Mouse (Mus musculus) gonadal fat pad, adult 2 months (tissue): ENCODE results near the gene Shroom4. TPM values are rescaled to one million over a fixed set of nuclear protein-coding genes. Genes with fewer than 3 reads are reported as not detected.
"Not testable (repeated sequence)": the region's sequence is repeated elsewhere in the genome, so short reads cannot be mapped to it uniquely, and the experiment has no call there.

Experiments used
- DNase-seq: peaks from one replicate; pipeline ENCODE4 v3.0.0-alpha.2; 2012; ENCODE audit warnings: low read depth
- polyA plus RNA-seq: library from polyadenylated mRNA; depleted of rRNA; stranded (reverse); fragments of >200 nt; gene quantifications from 2 replicates; pipeline ENCODE4 v1.2.3, GENCODE M21; 2012; rRNA removed

The Shroom4 gene
- 5.1 and 6.8 TPM in 2 replicates for polyA plus RNA-seq

DNA sequence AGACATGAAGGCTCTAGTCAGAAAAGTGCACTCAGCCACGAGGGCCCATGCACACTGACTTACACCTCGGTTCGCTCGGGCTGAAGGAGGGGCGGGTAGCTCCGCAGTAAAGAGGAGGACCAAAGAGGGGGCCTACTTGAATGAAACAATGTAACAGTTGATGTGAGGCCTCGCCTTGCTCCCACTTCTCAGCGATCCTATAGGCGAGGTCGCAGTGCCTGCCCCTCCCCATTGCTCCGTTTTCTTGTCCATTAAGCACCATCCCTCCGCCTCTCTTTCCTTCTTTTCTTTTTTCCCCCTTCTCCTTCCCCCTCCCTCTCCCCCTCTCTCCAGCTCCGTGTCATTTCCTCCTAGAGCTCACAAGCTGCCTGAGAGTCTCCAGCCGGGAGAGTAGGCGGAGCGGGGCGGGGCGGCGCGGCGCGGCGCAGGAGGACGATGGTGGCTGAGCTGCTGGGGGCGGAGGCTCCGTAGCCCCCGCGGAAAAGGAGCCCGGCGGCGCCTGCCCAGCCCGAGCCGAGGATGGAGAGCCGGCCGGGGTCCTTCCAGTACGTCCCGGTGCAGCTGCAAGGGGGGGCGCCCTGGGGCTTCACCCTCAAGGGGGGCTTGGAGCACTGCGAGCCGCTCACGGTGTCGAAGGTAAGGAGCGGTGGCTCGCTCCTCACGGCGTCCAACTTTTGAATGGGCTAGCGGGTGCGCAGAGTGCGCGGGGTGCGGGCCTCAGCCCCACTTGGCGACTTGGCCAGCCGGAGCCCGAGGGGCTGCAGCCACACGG, at the start of gene Shroom4:
Gene Shroom4, plus strand, starts transcription at position 229 of the 772 bp plus-strand sequence.
- no peak for DNase-seq

GRCm38 (mm10) chrX:6356876-6357275, 42.8 kb upstream of the Shroom4 start:
- DNase-seq: no peak

- DNase-seq: no peak
Measured at GRCm38 (mm10) chrX:6357503-6358114, 42.0 kb upstream of the Shroom4 start.

GRCm38 (mm10) chrX:6368822-6369221, 30.8 kb upstream of the Shroom4 start:
- DNase-seq: no peak

DNA sequence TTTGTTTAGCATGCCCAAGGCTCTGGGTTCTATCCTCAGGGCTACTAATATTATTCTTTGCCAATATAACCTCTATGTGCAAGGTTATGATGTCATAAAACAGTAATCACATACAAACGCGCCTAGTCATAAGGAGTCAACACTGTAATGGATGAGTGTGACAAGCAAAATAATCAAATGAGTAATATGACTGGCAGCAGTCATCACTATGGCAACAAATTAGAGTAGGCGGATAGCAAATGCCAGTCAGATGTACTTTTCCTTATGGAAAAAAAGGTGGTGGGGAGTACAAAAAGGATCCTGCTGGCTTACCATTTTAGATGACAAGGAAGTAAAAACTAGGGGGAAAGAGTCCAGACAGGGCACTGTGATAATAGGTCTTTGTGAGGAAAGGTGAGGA, 28.9 kb upstream of the Shroom4 start:
- DNase-seq: no peak

GRCm38 (mm10) chrX:6393861-6394260, 5.8 kb upstream of the Shroom4 start:
- no peak for DNase-seq

- DNase-seq: no peak
Measured at GRCm38 (mm10) chrX:6399193-6399592, 461 bp upstream of the Shroom4 start.

DNA sequence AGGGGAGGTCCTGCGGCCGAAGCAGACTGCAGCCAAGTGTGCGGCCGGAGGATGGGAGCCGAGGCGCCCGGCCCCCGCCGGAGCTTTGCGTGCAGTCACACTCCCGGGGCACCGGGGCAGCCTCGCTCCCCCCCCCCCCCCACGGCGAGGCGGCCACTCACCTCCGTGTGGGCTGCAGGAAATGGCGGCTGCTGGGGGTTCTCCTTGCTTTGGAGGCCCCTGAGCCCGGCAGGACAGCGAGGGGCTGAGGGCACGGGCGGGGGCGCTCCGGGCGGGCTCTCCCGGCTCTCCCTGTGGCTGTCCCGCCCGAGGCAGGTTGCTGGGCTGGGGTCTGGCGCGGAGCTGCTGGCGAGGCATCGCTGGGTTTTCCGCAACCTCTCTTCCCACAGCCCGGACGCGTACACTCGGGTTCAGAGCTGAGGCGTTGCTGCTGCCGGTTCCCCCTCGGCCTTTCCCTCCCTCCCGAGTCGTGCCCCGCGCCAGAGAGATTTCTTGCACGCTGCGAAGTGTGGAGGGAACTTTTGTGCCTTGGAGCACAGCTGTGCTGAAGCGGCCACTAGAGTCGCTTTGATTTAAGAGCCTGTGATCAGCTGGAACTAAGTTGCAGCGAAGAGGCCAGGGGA, 855 bp downstream of the Shroom4 start:
- DNase-seq: no peak

- DNase-seq: no peak
Measured at GRCm38 (mm10) chrX:6402921-6403320, 3.3 kb downstream of the Shroom4 start.

- DNase-seq: no peak
Measured at GRCm38 (mm10) chrX:6409114-6409513, 9.5 kb downstream of the Shroom4 start.

- no peak for DNase-seq
Measured at GRCm38 (mm10) chrX:6415412-6415811, 15.8 kb downstream of the Shroom4 start.

DNA sequence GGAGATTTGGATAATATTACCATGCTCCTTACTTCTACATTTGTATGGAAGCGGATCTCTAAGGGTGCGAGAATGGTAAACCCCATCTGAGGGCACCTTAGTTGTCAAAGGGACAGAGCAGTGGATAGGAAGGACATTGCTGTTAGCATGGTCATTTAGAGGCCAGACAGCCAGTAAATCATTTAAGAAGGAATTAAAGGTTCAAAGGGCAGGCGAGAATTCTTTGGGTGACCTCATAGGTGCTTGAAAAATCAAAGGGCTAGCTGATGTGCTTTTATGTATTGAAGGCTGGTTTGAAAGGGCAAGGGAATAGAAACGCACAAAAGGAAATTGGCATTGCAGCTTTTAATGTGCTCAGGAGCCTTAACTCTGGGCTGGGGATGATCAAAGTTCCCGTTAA, 16.3 kb downstream of the Shroom4 start:
- DNase-seq: no peak

- no peak for DNase-seq
Measured at GRCm38 (mm10) chrX:6418140-6418539, 18.5 kb downstream of the Shroom4 start.

DNA sequence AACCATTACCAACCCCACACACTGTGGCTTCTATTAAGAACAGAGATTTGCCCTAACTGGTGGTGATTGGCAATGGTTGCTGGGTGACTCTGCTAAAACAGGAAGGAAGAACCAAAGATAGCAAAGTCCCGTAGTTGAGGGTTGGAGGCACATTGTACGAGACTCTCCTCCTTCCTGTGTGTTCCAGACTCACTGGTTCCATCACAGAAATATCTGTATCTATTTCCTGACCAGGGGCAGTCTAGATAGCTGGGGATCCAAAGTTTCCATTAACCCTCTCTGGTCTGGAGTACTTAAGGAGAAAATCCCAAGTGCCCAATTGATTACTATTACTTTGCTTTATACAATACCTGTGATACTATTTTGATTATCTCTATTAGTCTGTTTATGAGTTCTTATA, 35.6 kb downstream of the Shroom4 start:
- no peak for DNase-seq

DNA sequence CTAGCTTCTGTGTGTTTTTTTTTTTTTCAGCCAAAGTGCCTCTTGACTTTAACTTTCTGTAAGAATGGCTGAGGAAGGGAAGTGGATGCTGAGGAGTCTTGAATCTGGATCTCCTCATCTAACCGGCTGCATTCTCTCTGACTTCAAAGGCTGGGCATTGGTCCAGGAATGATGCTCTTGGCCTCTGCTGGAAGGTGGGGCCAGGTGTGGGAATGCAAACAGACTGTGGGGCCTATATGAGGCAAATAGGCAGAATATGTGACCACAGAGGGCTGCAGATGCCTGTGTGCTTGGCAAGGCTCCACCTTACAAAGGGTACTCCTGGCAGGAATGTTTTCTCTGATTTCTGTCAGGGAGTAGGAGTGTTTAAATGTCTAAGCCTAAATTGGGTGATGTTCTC, 46.8 kb downstream of the Shroom4 start:
- no peak for DNase-seq

- no peak for DNase-seq
Measured at GRCm38 (mm10) chrX:6448001-6448400, 48.3 kb downstream of the Shroom4 start.

GRCm38 (mm10) chrX:6453220-6453619, 53.6 kb downstream of the Shroom4 start:
- DNase-seq: no peak

- DNase-seq: not testable (repeated sequence)
Measured at GRCm38 (mm10) chrX:6469251-6469650, 69.6 kb downstream of the Shroom4 start.

- not testable (repeated sequence) for DNase-seq
Measured at GRCm38 (mm10) chrX:6472563-6472962, 72.9 kb downstream of the Shroom4 start.

- no peak for DNase-seq
Measured at GRCm38 (mm10) chrX:6475177-6475576, 75.5 kb downstream of the Shroom4 start.

GRCm38 (mm10) chrX:6482268-6482667, 82.6 kb downstream of the Shroom4 start:
- no peak for DNase-seq

DNA sequence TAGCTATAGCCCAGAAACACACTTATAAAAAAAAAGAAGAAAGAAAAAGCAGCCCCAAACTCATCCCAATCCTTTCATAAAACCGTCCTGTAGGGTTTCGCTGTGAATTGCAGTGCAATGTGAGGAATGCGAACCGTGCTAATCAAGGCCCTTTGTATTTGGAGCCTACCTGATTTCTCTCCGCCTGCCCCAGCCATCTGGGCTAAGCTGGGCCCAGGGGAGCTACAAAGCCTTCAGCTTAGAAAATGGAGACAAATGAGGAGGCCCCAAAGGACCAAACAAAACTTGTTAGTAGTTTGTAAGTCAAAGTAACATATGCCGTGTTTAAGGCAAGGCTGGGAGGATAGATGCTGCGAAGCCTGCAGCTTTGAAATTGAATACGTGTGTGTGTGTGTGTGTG, 84.2 kb downstream of the Shroom4 start:
- DNase-seq: no peak

DNA sequence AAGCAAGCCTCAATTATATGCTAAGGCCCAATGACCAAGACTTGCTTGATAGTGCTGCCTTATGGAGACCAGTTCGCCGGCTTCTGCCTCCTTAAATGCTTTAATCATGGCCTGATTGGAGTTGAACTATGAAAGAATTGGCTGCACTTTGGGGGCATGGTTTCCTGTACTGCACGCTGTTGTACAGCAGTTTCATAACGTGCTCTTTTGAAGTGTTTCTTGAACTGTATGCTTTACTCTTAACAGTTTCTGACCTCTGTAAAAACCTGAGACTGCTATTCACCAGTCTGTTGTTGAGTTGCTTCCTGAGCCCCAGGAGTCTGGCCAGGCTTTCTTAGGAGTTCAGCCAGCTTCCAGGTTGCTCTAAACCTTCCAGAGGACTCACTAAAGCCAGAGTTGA, 90.8 kb downstream of the Shroom4 start:
- DNase-seq: no peak
